Mouse (Mus musculus): ENCODE data around the gene Kif26b.

Kif26b gene

DNA sequence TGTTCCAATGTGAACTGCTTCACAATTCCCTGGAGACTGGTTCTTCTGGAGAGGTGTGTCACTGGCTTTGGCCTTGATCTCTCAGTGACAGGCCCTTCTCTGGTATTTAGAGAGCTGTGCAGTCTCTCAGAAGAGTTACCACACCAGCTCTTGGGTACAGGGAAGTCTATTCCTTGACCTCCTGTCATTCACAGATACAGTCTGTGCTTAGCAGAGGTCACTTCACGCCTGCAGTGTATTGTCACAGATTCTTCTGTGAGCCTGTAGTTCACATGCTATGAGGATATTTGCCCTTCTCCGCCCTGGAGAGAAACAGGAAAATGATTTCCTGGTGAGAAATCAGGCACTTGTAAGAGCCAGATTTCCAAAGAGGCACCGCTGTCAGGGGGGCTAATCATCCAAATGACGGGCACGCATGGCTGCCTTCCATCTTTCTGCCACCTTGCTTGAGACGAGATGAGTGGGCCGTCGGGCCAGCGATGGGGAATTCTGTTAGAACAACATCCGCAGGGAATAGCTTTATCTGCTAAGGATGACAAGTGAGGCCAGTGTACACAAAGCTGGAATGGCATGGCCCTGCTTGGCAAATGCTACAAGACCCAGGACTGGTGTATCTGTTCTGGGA lies 309.9 kb downstream of the Kif26b start:
- DNase-seq (ENCODE audit: low spot score in 2 of 2) = no peak

DNA sequence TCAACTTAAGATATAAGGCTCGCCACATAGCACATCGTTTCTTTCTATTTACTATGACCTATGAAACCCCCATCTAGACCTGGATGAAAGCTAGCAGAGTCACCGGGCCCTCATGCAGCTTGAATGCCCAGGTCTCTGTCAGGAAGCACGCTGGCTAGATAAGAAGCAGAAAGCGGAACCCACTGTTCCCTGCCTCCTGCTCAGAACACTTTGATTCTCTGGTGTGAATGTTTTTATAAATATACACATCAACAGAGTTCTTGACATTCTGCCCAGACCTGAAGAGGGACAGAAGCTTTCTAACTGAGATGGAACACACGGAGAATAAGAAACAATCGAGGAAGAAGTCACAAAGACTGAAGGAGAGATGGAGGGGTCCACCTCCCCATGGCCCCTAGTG lies 311.4 kb downstream of the Kif26b start:
- DNase-seq (ENCODE audit: low spot score in 2 of 2) = no peak

DNA sequence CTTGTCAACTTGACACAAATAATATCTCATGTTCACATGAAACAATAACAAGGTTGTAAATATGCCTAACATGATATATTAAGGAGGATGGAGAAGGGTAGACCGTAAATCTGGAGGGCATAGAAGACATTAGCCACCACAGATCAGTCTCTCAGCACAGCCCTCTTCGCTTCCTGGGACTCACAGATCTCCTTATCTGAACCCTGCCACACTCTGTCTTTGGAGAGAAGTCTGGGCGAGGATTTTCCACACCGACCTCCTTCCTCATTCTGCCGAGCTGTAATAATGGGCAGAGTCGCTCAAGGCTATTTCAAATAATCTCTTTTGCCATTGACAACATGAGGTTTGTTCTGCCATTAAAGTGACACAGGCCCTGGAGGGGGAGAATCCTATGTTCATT lies 315.9 kb downstream of the Kif26b start:
- DNase-seq (ENCODE audit: low spot score in 2 of 2) = no peak

DNA sequence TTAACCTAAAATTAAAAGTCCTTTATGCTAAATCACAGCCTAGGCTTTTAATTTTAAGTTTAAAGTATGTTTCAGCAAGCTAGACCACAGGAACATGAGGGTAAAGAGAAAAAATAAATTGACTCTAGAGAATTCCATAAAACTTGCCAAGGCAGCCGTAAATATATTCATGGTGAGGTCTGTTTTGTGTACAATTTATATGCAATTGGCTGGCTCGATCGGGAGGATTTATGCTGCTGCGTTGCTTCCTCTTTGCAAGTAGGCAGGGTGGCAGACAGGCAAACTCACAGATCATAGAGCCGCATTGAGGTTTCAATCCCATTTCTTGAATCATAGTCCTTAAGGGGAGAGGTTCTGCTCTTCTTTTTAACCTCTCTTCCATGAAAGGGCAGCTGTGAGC lies 318.6 kb downstream of the Kif26b start:
- DNase-seq (ENCODE audit: low spot score in 2 of 2) = no peak

DNA sequence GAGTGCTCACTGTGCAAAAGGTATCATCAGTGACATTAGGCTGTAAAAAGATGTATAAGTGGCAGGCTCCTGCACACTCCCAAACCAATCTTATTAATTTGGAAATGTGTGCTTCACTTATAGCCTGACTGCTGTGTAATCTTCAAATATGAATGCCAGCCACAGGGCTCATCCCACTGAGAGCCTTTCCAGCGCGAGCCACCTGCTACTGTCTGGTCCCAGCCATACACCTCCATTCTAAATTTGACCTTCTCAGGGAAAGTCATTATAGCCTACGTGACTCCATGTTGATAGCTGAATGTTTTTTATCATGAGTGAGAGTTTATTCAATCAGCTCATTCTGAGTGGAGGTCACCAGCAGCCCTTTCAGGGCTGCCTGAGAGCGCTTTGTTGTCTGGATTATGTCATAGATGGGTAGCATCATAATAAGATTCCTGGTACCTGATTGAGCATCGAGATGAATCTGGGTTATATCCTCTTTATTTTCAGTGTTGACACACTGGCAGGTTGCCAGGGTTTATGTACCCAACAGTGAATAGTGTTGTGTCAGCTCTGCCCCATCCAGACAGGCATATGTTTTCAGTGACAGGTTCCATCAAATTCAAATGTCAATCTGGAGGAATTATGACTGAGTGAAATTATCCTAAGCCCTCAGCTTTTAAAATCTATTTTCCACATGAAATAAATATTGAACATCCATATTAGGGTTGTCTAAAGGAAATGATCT lies 319.6 kb downstream of the Kif26b start:
- no peak for DNase-seq (ENCODE audit: low spot score in 2 of 2)

DNA sequence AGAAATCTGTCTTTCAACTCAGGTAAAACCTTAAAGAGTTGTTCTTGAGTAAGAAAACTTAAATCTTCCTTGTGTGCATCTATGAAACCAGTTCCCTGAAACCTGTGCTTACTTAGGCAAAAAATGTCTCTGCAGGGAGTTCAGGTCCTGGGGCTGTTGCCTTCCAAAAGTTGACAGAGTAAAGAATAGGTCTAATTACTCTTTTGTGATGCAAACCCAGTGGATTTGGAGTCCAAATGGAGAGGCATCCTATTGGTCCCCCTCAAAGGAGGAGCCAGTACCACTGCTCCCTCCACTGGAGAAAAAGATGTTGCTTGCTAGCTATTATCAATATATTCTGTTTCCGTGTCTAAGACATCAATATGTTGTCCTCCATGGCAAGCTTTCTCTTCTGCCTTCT lies 321.6 kb downstream of the Kif26b start:
- DNase-seq (ENCODE audit: low spot score in 2 of 2) = no peak

DNA sequence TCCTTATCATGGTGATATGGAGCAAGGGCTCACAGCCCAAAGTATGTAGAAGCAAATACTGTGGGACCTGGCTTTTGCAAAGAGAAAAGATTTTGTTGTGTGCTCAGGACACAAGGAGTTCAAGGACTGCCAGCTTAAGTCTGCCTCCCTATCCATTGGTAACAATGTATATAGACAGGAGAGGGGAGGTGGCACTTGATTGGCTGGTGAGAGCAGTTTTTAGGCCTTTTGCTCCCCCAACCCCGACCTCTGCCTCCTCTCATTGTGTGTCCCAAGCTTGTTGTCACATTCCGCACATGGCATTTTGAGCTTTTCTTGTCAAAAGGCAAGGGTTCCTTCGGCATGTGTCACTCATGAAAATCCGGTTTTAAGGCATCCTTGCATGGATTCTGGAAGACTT lies 326.0 kb downstream of the Kif26b start:
- DNase-seq (ENCODE audit: low spot score in 2 of 2) = no peak

DNA sequence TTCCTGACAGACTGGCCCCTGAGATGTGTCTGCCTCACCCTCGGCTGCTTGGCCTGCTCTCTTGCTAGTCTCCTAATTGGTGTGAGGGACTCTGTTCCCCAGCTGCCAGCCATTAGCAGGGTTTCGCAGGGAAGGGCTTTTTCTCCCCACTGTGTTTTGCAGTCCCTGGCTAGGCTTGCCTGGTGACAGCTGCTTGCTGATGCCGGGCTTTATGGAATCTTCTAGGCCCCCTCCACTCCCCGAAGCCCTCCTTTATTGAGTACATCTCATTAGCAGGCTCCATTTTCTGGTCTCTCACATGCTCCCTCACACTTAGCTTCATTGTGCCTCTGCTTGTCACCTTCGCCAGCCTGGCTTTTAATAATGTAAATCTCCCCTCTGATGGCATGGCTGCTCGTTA lies 327.0 kb downstream of the Kif26b start:
- DNase-seq (ENCODE audit: low spot score in 2 of 2) = no peak

DNA sequence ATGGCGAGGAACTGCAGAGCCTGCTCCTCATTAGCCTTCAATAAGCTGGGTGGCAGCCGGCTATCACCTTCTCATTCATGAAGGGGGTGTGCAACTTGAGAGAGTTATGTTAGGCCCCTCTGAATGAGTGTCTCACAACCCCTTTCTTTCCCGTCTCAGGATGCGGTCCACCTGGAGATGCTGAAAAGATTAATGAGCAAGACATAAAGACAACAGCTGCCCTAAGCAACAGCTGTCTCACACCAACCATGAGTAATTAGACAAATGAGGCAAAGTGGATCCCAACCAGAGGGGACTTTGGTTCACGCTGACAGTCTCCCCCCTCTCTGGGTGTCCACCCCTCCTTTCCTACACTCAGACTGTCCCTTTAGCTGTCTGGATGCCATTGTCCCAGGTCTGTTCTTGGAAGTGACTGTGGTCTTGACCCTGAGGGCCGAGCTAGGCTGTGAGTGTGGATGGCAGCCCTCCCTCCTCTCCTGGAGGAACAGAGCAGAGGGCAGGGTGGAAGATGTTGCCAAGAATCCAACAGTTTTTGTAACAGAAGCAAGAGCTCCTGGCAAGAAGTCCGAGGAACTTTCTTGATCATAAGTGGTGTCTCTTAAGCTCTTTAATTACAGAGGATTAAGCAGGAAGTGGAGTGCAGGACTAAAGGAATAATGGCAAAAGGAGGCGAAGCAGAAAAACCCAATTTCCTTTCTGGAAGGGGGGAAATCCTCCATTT lies 331.9 kb downstream of the Kif26b start:
- no peak for DNase-seq (ENCODE audit: low spot score in 2 of 2)

DNA sequence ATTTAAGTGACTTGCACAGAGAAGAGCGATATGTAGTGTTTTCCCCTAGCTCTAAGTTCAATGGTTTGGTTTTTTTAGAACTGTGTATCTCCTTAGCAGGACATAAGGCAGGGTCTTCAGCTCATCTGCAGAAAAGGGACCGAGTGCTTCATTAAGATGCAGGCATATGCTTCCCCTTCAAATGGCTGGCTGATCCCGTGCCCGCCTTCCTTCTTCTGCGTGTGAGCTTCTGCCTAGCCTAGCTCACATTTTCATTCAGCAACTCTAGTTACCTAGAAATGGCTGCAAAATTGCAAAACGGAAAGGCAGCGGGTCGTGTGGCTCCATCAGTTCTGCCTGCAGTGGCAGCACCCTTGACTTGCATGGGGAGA lies 332.5 kb downstream of the Kif26b start:
- no peak for DNase-seq (ENCODE audit: low spot score in 2 of 2)

DNA sequence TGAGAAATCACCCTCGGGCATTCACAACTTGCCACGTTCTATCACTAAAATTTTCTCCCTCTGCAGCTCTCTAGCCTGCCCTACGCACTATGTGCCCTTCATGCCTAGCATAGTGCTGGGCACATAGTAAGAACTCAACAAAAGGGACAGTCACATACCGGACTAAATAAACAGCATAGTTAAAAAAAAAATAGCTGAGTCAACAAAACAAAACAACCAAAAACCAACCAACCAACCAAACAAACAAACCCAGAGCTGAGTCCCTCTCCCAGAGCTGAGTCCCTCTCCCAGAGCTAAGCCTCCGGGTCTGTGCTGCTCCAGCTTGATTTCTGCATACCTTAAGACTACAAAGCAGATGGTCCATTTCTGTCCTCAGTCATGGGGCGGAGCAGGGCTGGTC lies 334.8 kb downstream of the Kif26b start:
- DNase-seq (ENCODE audit: low spot score in 2 of 2) = no peak

DNA sequence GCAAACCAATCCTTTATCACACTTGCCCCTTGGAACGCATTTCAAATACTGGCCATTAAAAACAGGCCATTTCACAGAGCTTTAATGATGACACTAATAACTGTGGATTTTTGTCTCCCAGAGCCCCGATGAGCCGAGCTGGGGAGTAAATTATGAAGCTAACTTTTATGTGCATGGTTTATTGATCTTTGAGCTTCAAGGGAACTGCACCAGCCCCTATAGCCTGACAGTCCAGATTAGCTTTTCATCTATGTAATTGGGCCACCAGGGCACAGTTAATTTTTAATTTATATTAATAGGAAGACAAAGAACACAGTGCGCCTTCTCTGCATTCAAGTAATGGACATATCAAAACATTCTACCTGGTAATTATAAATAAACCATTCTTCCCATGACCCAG lies 335.4 kb downstream of the Kif26b start:
- no peak for DNase-seq (ENCODE audit: low spot score in 2 of 2)

DNA sequence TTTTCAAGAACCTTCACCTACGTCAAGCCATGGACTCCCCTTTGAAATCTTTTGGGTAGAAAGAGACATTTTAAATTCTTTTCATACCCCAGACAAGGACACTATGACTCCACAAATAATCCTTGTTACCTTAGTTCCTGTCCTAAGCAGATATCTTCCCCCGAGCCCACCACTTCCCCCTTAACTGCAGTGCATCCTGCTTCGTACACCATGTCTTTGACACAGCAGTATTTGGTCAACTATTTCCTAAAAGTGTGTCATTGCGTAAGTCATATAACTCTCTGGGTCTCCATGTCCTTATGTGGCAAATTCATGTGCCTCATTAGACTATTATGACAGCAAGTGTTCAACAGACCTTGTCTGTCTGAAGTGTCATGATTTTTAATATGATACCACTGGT lies 337.8 kb downstream of the Kif26b start:
- no peak for DNase-seq (ENCODE audit: low spot score in 2 of 2)

DNA sequence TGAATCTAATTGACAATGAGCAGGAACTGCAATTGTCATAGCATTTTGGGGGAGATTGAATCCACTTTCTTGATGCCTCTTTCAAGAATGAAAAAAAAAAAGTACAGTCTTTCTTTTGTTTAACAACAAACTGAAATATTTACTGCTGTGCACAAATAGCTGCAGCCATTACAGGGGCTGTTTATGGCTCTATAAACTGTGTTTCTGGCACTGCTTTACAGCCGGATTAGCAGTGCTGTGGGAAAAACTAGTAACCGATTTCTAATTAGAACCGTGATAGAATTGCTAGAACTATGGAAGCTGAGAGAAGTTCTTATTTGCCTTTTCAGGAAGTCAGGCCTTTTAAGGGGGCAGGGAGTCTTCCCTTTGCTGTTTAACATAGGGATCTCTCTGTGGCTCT lies 342.1 kb downstream of the Kif26b start:
- DNase-seq (ENCODE audit: low spot score in 2 of 2) = no peak

DNA sequence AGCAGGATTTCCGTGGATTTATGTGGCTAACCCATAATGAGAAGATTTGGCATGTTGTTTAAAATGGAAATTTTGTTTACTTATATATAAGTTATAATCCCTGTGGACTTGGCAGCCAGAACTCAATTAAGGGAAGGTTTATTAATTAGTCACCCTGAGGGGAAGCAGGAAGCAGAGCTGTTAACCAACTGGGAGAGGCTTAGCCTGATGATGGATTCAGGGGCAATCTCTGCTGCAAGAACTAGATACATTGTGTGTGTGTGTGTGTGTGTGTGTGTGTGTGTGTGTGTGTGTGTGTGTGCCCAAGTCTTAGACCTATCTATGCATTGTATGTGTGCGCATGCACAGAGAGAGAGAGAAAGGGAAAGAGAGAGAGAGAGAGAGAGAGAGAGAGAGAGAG lies 348.0 kb downstream of the Kif26b start:
- no peak for DNase-seq (ENCODE audit: low spot score in 2 of 2)

DNA sequence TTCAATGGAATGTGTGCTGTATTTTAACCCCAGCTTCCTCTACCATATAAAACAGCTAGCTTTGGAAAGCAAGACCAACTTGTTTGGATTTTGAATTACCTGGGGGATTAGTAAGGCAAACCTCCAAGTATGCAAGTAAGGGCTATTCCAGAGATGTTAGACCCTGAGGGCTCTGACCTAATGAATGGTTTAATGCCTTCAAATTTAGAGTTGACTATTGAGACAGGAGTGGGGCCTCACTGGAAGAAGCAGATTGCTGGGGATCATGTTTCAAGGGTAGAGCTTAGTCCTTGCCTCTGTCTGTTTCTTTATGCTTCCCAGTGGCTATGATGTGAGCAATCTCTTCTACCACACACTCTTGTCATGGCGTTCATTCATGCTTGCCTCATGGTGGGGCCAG lies 349.8 kb downstream of the Kif26b start:
- no peak for DNase-seq (ENCODE audit: low spot score in 2 of 2)

DNA sequence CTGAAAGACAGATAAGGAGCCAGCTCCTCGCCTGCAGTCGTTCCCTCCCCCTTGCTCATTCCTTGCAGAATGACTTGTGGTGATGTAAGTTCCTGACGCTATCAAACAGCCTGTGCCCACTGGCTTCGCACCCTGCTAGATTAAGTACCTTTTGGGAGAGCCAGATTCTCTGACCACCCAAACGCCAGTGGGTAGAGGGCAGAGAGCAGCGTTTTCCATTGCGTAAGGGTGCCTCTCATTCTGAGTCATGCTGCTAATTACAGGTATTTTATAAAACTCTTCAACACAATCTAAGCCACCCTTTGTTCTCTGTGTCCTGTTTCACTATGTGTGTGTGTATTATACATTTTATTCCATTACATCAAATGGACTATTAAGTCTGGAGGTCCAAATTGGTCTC lies 352.0 kb downstream of the Kif26b start:
- no peak for DNase-seq (ENCODE audit: low spot score in 2 of 2)

DNA sequence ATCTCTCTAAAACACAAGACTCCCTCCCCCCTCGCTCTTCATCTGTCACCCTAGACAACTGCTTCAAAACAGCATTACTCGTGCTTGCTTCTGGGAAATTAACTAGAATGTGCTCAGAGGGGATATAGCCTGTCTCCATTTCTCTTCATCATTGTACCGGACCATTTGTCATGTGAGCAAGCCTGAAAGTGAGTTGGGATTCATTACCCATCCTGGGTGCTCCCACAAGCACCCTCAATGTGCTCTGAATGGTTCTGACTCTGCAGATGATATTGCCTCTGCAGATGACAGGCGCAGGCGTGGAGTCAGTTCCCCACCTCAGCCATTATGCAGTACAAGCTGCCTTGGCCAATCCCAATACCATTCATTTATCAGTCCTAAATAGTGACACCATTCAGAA lies 357.7 kb downstream of the Kif26b start:
- DNase-seq (ENCODE audit: low spot score in 2 of 2) = no peak

DNA sequence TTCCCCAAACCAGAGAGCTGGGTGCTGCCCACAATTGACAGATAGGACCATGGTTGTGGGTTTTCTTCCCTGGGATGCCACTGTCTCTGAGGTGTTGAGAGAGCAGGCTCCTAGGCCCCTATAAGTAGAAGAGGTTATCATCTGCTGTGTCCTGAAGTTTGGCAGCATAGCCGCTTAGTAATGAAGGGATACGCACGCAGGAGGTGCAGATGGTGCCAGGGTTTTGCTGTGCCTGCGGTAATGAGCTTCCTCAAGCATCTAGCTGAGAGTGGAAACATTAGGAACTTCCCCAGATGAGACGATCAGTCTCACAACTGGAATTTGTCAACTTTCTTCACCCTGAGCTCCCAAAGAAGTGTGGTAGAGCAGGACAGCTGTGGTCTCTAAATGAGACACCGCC lies 363.5 kb downstream of the Kif26b start:
- no peak for DNase-seq (ENCODE audit: low spot score in 2 of 2)

DNA sequence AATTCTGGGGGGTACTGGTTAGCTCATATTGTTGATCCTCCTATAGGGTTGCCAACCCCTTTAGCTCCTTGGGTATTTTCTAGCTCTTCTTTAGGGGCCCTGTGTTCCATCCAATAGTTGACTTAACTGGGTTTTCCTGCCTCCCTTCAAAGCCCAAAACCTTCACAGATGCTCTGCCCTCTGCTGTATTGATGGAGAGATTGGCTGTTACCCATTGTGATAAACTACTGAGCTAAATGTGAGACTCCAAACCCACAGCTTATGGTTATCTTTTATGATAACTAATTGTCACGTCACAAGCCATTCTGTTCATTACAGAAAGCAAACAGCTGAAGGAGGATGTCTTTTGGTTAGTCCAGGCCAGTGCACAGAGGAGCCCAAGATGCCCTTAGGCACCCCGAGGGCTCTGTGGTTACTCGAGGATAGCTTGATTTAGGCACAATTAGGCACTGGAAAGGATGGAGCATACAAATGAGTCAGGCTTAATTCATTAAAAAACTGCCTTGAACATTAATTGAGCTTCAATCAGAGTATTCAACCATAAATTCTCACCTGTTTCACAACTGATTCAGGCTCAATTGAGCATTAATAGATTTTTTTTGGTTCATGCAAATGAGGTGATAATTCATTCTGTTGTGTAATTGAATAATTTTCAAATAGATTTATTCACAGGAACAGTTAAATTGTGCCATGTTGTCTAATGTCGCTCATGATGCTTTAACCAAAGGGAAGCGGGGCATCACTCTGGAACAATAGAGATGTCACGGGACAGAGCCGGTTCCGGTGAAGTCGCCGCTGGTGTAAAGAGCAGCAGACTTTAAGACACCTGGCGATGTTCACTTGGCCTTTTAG lies 364.5 kb downstream of the Kif26b start:
- no peak for DNase-seq (ENCODE audit: low spot score in 2 of 2)

DNA sequence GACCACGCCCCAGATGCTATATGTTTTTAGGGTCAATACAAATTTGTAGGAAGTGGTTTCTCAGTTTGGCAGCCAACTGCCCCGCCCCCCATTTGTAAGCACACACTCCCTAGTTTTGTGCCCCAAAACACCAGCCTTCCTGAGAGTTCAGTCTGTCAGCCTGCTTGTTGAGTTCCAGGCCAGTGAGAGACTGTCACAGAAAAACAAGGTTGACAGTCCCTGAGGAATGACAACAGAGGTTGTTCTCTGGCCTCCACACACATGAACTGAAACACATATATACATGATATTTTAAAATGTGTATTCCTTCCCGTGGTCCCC lies 365.1 kb downstream of the Kif26b start:
- DNase-seq (ENCODE audit: low spot score in 2 of 2) = no peak

DNA sequence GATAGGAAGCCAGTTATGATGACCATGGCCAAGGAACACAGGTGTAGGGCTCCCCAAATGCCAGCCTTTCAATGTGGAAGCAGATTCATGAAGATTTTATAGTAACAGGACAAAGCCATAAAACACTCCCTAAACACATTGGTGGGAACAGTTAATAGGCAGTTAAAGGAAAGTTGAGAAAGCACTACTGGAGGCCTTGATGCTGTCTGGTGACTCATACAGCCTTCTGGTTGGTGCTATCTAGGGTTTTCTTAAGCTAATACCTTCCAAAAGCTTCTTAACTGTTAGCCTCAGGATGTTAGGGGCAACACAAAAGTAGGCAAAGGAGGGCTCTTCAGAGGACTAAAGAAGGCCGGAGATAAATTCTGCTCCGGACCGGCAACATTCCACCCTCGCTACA lies 366.7 kb downstream of the Kif26b start:
- DNase-seq (ENCODE audit: low spot score in 2 of 2) = no peak

DNA sequence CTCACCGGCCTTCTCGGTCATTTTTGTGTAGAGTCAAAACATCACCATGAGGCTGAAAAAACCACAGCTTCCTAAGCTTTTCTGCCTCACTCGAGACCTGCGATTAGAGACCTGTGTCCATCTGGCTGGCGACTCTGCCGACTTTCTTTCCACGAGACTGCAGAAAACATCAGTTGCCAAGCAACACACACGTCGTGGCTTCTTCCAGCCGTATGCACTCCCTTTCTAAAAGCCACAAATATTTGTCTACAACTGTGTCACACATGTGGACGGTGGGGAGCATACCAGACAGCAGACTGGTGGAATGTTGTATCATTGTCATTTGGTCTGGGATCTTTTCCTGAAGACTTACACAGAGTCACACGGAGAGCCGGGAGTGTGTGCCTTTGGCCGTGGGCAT lies 382.0 kb downstream of the Kif26b start:
- no peak for DNase-seq (ENCODE audit: low spot score in 2 of 2)
